Mouse (Mus musculus) adrenal gland, postnatal 25 days (tissue): ENCODE measurements at regions not wholly inside any gene's neighbourhood (a gene's known extent, or its start where the extent isn't known, plus 50 kb on each side); places are given as distances from the start of the nearest gene placed in this dataset.
"Not testable (repeated sequence)": the region's sequence is repeated elsewhere in the genome, so short reads cannot be mapped to it uniquely, and the experiment has no call there.

Experiments used
- DNase-seq: peaks from one replicate; pipeline ENCODE4 v3.0.0; 2021; ENCODE audit warnings: mixed read lengths

DNA sequence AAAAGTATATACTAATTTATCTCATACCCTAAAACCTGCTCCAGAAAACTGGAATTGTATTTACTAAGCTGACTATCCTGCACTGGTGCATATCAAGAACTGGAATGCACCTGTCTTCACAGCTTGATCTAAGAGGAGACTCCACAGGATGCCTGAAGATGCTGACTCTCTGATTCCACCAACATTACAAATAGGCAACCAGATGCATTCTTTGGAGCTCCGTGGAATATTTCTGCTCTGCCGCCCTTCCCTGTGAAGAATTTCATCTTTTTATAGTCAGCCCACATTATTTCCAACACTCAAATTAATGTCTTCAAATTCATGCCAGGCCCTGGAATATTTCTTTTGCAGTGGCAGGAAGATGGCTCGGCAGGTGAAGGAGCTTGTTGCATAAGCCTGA lies 148.7 kb upstream of the Pou3f3 start:
- DNase-seq: no peak

DNA sequence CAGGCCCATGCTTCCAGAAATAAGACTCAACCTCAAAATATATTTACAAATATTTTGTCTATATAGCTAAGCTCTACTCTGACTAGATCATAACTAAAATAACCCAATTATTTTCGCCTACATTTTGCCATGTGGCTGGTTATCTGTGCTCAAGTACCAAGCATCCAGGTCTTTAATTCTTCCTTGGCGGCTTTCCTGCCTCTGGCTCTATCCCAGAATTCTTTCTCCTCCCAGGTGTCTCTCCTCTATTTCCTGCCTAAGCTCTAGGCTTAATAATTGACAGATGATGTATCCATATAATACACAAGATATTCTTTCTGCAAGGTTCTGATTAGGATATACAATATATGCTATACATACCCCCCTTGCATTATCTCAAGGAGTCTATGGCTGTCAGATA lies 138.3 kb upstream of the Pou3f3 start:
- no peak for DNase-seq

DNA sequence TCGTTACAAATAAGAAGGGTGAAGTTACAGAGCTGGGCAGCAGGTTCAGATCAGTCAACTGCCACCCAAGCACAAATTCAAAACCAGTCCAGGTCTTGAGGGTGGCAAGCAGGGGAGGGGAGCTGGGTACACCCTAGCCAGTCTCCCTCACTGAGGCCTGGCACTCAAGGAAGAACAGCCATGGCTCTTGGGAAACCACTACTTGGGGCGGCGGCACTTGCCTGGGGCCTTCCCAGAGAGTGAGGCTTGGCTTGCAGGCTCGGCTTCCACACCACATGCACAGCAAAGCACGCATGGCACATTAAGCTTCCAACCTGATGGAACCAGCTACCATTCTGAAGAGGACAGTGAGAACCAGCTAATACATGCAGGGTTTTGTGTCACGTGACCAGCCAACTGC lies 127.9 kb upstream of the Pou3f3 start:
- DNase-seq: no peak

DNA sequence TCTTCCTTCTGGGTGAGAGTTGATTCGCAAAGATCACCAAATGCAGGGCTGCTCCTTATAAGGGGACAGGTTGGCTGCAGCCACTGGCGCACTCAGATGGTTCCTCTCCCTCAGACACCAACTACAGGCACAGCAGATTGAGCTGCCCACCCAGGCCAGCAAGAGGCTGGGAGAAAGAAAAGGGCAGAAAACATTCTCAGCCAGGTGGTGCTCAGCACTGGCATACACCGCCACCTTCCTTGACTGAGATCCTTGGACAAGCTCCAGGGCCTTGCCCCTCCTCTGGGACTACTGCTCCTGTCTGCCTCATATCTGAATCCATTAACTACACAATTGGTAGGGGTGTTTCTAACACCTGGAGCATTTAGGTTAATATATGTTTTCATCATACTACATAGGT lies 110.4 kb upstream of the Pou3f3 start:
- DNase-seq: no peak

DNA sequence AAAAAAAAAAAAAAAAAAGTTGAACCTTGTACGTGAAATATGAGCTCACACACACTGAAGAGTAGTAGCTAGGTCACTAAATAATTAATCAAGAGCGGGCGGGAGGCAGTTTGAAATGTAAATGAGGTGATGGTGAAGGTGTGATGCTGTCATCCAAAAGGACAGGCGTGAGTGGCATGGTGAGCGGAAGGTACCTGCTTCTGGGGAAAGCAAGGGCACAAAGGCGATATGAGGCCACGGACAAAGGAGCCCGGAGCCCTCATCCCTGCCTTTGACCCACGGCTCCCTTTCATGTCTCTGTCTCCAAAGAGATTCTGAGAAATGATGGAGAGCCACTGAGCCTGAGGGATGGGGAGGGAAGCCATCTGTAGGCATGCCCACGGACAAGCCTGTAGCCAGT lies 107.1 kb upstream of the Pou3f3 start:
- no peak for DNase-seq

DNA sequence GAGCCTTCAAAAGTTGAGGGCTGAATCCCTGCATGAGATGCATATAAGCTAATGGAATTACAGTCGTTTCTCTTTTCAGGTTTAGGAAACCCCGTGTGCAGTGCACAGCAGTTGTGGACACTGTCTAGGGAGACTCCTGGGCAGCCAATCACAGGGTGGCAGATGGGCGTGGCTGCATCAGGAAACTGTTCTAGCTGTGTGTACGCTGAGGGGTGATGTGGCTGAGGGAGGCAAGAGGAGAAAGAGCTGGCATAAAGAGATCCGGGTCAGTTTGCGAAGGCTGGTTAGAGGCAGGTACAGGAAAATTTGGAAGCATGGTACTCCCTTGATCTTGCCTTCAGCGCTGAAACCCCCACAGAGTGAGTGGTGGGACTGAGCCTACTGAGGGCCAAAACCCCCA lies 106.1 kb upstream of the Pou3f3 start:
- DNase-seq: no peak

DNA sequence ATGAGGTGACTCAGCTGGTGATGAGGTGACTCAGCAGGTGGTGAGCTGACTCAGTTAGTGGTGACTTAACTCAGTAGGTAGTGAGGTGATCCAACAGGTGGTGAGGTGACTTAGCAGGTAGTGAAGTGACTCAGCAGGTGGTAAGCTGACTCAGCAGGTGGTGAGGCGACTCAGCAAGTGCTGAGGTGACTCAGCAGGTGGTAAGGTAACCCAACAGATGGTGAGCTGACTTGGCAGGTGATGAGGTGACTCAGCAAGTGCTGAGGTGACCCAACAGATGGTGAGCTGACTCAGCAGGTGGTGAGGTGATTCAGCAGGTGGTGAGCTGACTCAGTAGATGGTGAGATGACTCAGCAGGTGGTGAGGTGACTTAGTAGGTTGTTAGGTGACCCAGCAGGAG lies 103.7 kb upstream of the Pou3f3 start:
- DNase-seq: no peak

DNA sequence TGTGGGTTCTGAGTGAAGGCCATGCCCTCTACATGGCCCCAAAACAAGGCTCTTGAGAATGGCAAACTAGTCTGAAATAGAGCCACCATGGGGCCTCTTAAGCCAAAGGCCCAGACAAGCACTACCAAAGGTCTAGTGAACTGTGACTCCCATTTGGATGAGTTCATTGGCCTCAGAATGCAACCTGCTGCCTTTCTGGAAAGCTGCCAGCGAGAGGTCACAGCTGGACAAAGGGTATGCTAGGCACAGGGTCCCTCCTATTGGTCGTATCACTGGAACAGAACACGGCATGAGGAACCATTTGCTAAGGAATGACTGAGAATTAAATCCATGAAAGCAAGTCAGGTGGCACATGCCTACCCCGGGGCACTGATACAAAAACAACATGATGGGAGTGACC lies 98.5 kb upstream of the Pou3f3 start:
- DNase-seq: no peak

DNA sequence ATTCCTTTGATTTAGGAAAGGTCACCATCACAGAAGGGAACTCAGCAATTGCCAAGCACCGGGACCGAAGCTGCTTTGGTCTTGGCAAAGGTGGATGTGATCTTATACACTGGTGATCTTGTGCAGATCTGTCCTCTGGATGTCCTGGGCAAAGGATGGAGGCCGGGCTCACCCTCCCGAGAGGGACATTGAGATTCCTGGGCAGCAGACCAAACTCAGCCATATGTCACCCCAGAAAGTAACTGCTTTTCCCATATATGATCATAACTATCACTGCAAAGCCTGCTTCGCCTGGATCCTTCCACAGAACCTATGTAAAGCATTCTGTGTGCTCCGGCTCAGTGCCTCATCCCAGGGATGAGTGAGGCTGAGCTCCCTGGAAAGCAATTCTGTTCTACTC lies 96.3 kb upstream of the Pou3f3 start:
- DNase-seq: no peak

DNA sequence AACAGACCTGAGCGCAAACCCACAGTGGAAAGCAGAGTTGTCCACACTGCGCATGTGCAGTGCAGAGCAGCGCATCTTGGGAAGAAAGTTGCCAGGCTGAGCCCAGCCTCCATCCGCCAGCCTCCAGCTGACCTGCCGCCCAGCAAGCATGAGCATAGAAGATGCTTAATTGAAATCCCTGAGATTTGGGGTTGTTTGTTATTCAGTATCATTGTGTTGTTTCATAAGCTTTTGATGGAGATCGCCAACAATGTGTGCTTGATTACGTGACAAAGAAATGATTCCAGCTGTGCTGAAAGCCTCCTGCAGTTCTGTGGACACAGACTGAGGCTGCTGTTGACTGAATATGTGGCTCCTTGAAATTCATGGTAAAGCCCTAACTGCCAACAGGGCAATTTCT lies 89.3 kb upstream of the Pou3f3 start:
- no peak for DNase-seq

DNA sequence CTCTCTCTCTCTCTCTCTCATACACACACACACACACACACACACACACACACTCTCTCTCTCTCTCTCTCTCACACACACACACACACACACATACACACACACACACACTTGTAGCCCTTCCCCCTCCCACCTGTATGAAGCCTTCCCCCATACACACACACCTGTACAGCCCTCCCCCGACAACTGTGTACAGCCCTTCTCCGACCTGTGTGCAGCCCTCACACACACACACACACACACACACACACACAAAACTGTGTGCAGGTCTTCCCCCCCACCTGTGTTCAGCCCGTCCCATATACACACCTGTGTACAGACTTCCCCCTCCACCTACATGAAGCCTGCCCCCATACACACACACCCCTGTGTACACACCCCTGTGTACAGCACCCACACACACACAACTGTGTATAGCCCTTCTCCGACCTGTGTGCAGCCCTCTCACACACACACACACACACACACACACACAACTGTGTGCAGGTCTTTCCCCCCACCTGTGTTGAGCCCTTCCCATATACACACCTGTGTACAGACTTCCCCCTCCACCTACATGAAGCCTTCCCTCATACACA lies 88.0 kb upstream of the Pou3f3 start:
- DNase-seq: not testable (repeated sequence)

DNA sequence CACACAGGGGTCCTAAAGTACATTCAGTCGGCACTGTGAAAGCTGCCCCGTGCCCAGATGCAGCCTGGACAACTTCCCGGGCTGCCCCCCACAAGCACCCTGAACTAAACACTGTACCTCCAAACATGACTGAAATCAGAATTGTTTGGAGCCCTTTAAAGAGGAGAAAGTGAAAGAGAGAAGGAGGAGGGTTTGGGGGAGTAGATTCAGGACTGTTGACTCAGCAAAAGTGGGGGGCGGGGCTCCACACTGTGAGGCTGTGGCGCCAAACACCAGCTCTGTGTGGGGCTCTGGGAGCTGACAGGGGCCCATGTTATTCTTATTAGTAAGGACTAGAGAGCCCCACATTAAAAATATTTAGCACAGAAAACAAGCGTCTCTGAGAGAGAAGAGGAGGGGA lies 71.8 kb upstream of the Pou3f3 start:
- DNase-seq: no peak

DNA sequence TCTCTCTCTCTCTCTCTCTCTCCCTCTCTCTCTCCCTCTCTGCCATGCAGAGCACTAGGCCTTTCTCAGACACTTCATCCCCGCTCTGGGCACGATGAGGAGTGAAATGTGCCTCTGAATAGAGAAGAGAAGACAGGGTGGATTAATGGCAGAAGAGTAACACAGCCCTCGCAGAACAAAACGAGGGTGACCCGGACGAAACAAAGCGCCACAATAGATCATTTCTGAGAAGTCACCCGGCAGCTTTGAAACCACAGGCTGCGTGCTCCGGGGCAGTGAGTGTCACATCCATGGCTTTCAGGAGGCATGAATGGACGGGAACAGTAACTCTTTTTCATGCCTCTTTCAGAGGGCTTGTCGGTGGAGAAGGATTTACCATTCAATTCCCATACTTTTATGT lies 66.8 kb upstream of the Pou3f3 start:
- no peak for DNase-seq

DNA sequence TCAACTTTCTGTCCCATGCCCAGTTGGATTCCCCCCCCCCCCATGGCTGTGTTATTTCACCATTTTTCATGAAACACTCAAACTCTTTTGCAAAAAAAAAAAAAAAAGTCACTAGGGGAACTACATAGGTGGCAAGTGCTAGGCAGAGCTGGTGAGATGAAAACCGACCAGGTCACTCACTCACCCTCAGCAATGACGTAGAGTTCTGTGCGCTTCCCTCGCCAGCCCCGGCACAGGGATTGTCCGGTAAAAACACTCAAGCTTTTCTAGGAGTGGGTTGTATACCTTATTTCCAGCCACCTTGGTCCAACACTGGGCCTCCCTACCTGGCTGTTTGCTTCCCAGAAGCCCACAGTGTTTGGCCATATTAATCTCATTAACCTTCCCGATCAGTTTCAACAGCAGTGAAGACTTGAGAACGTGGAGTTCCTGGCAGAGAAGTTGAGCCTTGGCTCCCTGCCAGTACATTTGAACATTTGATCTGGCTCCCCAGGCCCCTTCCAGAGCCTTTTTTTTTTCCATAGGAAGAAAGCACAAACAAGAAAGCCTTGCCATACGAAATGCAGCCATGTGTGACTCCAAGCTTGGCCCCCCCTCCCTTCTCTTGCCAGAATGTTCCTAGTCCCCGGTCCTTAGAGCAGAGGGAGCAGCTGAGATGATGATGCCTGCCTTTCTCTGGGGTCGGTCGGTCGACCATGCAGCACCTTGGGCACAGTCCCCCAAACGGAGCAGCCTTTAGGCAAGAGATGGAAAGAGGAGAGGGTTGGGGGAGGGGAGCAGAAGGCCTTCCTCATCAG lies 65.9 kb upstream of the Pou3f3 start:
- no peak for DNase-seq

DNA sequence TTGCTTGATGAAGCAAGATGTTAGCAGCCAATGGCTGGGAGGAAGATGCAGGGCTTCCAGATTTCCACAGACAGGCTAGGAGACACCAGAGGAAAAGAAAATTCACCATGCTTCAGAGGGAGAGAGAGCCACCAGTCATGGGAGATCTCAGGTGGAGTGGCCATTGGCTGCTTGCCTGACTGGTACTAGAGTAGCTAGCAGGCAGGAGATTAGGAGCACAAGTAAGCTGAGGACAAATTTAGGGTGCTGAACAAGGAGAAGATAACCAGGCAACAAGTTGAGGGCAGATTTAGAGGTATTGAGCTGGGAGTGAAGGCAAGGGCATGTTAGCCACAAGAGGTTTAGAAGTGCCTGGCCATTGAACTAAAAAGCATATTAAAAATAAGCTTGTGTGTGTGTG lies 63.3 kb upstream of the Pou3f3 start:
- DNase-seq: no peak

DNA sequence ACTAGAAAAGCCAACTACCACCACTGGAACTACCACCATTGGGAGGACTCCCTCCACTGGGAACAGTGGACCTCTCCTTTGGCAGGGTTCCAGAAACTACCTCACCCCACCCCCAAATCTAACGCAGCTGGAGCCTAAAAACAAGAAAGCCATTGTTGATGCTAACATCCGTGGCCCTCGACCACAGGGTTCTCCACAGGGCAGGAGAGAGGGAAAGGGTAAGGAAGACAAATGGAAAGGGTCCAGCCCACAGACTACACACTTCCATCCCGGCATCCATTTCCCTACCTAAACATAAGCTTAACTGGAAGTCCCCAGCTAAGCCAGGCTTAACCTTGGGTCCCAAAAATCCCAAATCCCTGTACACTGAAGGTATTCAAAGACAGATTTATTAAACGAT lies 59.0 kb upstream of the Pou3f3 start:
- no peak for DNase-seq
